Comparison of ENCODE assay signal across 9 mouse cellular contexts in genomic region chr5:119684701-119685391, GRCm38 (mm10). TPM values are rescaled to one million over a fixed set of nuclear protein-coding genes. Genes with fewer than 3 reads are reported as not detected.
A peak's percentile ranks its signal among the peaks of the same experiment; 100 is the strongest.
DNase-seq lines count a peak whose midpoint lies in the region; ATAC-seq and TF ChIP-seq lines count a peak whose summit lies in the region.
"Had no signal": no experiment of that assay in that cellular context is flagged by ENCODE, and none has a peak within 500 bp of the region (broad histone marks: within the 10 kb centered on the region; RNA-seq: fewer than 3 reads in every experiment).

No protein-coding gene starts in this region.

- H3K9me3 ChIP-seq in hindbrain, embryonic 10.5 days = no peaks in the 10 kb centered on the region
- no peaks in the 10 kb centered on the region for H3K9me3 ChIP-seq in hindbrain, postnatal 0 days (ENCODE audit: low read length)
- no peaks in the 10 kb centered on the region for H3K9me3 ChIP-seq in embryonic facial prominence, embryonic 11.5 days (replicated peaks; ENCODE audit: control insufficient read depth, low read length)

- no peak for TF ChIP-seq CTCF in hindbrain, postnatal 0 days (IDR thresholded peaks at IDR 0.05; ENCODE audit: low read depth)

- H3K9ac ChIP-seq in hindbrain, postnatal 0 days (replicated peaks; ENCODE audit: low read length) = no peak overlapping the region
- H3K9ac ChIP-seq in embryonic facial prominence, embryonic 11.5 days (replicated peaks; ENCODE audit: low read length) = no peak overlapping the region

- H3K4me2 ChIP-seq in hindbrain, postnatal 0 days (ENCODE audit: low read depth, low read length) = no peak overlapping the region
- no peak overlapping the region for H3K4me2 ChIP-seq in embryonic facial prominence, embryonic 11.5 days (ENCODE audit: low read depth, low read length)

- no peak overlapping the region for H3K27ac ChIP-seq in hindbrain, embryonic 10.5 days
- H3K27ac ChIP-seq in hindbrain, postnatal 0 days = no peak overlapping the region
- peak overlapping the region; percentile 67 for H3K27ac ChIP-seq in embryonic facial prominence, embryonic 11.5 days (replicated peaks; ENCODE audit: low read depth, low read length)

- H3K4me3 ChIP-seq in hindbrain, embryonic 10.5 days = no peak overlapping the region
- H3K4me3 ChIP-seq in hindbrain, postnatal 0 days (ENCODE audit: low read length) = no peak overlapping the region
- no peak overlapping the region for H3K4me3 ChIP-seq in embryonic facial prominence, embryonic 11.5 days (ENCODE audit: low read depth, low read length)

- no peak for ATAC-seq in hindbrain, postnatal 0 days
- no peak for ATAC-seq in embryonic facial prominence, embryonic 11.5 days (replicated peaks; ENCODE audit: insufficient number of reproducible peaks, low FRiP score, low TSS enrichment, low read depth)
- ATAC-seq: hindbrain, embryonic 16.5 days had no signal

- peaks cover 31% of the 10 kb centered on the region for H3K4me1 ChIP-seq in hindbrain, embryonic 10.5 days (replicated peaks)
- no peaks in the 10 kb centered on the region; the same call in 1 of the 2 replicates for H3K4me1 ChIP-seq in hindbrain, postnatal 0 days (ENCODE audit: insufficient read depth, low read length)
- H3K4me1 ChIP-seq in embryonic facial prominence, embryonic 11.5 days (ENCODE audit: control insufficient read depth, insufficient read depth, low read length) = peaks cover 17% of the 10 kb centered on the region

- peak; percentile 52 for DNase-seq in hindbrain, embryonic 10.5 days (ENCODE audit: low spot score)
- DNase-seq in hindbrain, postnatal 0 days (ENCODE audit: low spot score) = no peak
- DNase-seq in lung, postnatal 14 days = peak; percentile 30
- DNase-seq in lung, adult 18-20 months = no peak
- peak; percentile 71 for DNase-seq in embryonic facial prominence, embryonic 11.5 days (ENCODE audit: low spot score)
- DNase-seq in retina, embryonic 14.5 days (ENCODE audit: low spot score) = peak; percentile 44
- no peak for DNase-seq in left cerebral cortex, adult 9 months (ENCODE audit: low spot score in 2 of 2)
- DNase-seq: lung, postnatal 36 days had no signal

- peaks cover 100% of the 10 kb centered on the region for H3K27me3 ChIP-seq in hindbrain, embryonic 10.5 days (ENCODE audit: insufficient read depth, poor library complexity, severe bottlenecking)
- peaks cover 94% of the 10 kb centered on the region for H3K27me3 ChIP-seq in hindbrain, postnatal 0 days (ENCODE audit: insufficient read depth, low read length)
- peaks cover 59% of the 10 kb centered on the region for H3K27me3 ChIP-seq in embryonic facial prominence, embryonic 11.5 days (ENCODE audit: control insufficient read depth, insufficient read depth, low read length)

- no peaks in the 10 kb centered on the region for H3K36me3 ChIP-seq in hindbrain, embryonic 10.5 days
- no peaks in the 10 kb centered on the region for H3K36me3 ChIP-seq in hindbrain, postnatal 0 days (ENCODE audit: insufficient read depth, low read length)
- H3K36me3 ChIP-seq in embryonic facial prominence, embryonic 11.5 days (replicated peaks; ENCODE audit: control insufficient read depth, insufficient read depth, low read depth, low read length) = no peaks in the 10 kb centered on the region

- 1% methylated on average over 15 of the region's 15 CpGs for WGBS in hindbrain, embryonic 10.5 days
- 4% methylated on average over 15 of the region's 15 CpGs for WGBS in hindbrain, postnatal 0 days
- 1% methylated on average over 15 of the region's 15 CpGs for WGBS in embryonic facial prominence, embryonic 11.5 days

RNA-seq across cellular contexts. Expression of gene Tbx3, which starts 14.4 kb away (rescaled TPM):
- 5.8 and 13.0 TPM in 2 replicates for polyA plus RNA-seq in hindbrain, embryonic 10.5 days (2016; fragmentation: Nextera tagmentation; extraction: Ambion mirVana)
- total RNA-seq in hindbrain, postnatal 0 days (2014; rRNA removed) = 1.3 and 6.7 TPM in 2 replicates
- polyA plus RNA-seq in hindbrain, postnatal 0 days (2015; fragmentation: Nextera tagmentation; extraction: Ambion mirVana) = 2.4 and 2.9 TPM in 2 replicates
- polyA plus RNA-seq in embryonic facial prominence, embryonic 11.5 days (2014; fragmentation: Nextera tagmentation; extraction: Ambion mirVana) = 36.9 and 39.8 TPM in 2 replicates

Comparison
In these comparisons a context has a peak if more than half of its experiments do, and no peak if none do; other contexts are left out.
1. DNase-seq: peak in hindbrain, embryonic 10.5 days (single experiment), lung, postnatal 14 days (single experiment), embryonic facial prominence, embryonic 11.5 days (single experiment) and retina, embryonic 14.5 days (single experiment); none in hindbrain, postnatal 0 days (single experiment), lung, adult 18-20 months (0 of 2) and left cerebral cortex, adult 9 months (0 of 2).